Mouse (Mus musculus) stomach, embryonic 16.5 days (tissue): ENCODE measurements around the gene Gje1. TPM values are rescaled to one million over a fixed set of nuclear protein-coding genes. Genes with fewer than 3 reads are reported as not detected.

Source experiments
- ATAC-seq: fragments of 200-750 bp; cut with Nextera tagmentation; 2 replicates; pipeline ENCODE4 v1.8.0; 2017; ENCODE audit warnings: moderate number of reproducible peaks, moderate TSS enrichment; ENCODE audit not compliant: insufficient read depth, low FRiP score
- H3K27ac ChIP-seq: fragments of 300-500 bp; sonication (generic); 2 replicates; pipeline ENCODE4 v1.5.1; 2014; ENCODE audit warnings: low read length
- H3K27me3 ChIP-seq: fragments of 300-500 bp; sonication (generic); 2 replicates; pipeline ENCODE4 v1.6.1; 2014; ENCODE audit warnings: low read length, control low read depth, mixed read lengths; ENCODE audit not compliant: control insufficient read depth, insufficient read depth
- H3K36me3 ChIP-seq: fragments of 300-500 bp; sonication (generic); 2 replicates; pipeline ENCODE4 v1.6.1; 2014; ENCODE audit warnings: low read length; ENCODE audit not compliant: control insufficient read depth, insufficient read depth
- H3K4me1 ChIP-seq: fragments of 300-500 bp; sonication (generic); 2 replicates; pipeline ENCODE4 v1.6.1; 2014; ENCODE audit warnings: low read length, control low read depth, mixed read lengths; ENCODE audit not compliant: control insufficient read depth, insufficient read depth
- H3K4me2 ChIP-seq: fragments of 300-500 bp; sonication (generic); 2 replicates; pipeline ENCODE4 v1.6.1; 2014; ENCODE audit warnings: low read depth, low read length, mixed read lengths
- H3K4me3 ChIP-seq: fragments of 300-500 bp; sonication (generic); replicated peaks from 2 replicates; pipeline ENCODE4 v1.5.1; 2014; ENCODE audit warnings: mild to moderate bottlenecking, low read length
- H3K9ac ChIP-seq: fragments of 300-500 bp; sonication (generic); 2 replicates; pipeline ENCODE4 v1.6.1; 2014; ENCODE audit warnings: low read length
- H3K9me3 ChIP-seq: fragments of 300-500 bp; sonication (generic); replicated peaks from 2 replicates; pipeline ENCODE4 v1.6.1; 2016; ENCODE audit warnings: low read length, control low read depth; ENCODE audit not compliant: control insufficient read depth
- WGBS: fragments of 180-500 bp; shearing (Covaris S2); extraction: QIAGEN DNeasy Blood & Tissue Kit; methylation state at CpG from one replicate; pipeline ENCODE4 v1.1.7; 2014; 5-methylcytosine and 5-hydroxymethylcytosine counted together
- polyA plus RNA-seq: library from polyadenylated mRNA; unstranded; fragments of >200 nt; fragmentation: Nextera tagmentation; extraction: Ambion mirVana; gene quantifications from 2 replicates; pipeline ENCODE4 v1.2.1, GENCODE M21; 2015

Gene Gje1
- polyA plus RNA-seq, 1 experiment from 2014 or later, result not detected

DNA sequence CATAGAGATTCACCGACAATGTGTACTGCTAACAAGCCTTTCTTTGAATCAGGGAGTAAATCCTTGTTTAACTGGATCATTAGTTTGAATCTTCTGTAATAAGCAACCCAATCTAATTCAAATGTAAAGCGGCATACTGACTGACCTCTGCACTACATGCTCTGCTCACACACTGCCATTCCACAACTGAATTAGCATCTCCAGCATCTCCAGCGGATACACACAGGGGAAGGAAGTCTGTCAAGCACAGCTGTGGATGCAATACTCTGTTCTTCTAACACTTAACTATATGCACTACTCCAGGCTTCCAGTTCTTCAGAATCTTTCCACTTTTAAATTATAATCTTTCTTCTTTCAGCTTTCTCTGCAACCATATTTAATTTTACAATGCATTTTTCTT, 27.7 kb downstream of the Gje1 start:
- WGBS, result 85% methylated on average over 3 of the region's 3 CpGs
- Histone ChIP-seq H3K27me3 (no peaks in the 10 kb centered on the region), H3K9me3 (0 out of 2 replicates have a peak, but pooled peaks cover 2% of the 10 kb centered on the region), H3K4me1 (no peaks in the 10 kb centered on the region), H3K4me3 (no peak overlapping the region), H3K36me3 (peaks cover 6% of the 10 kb centered on the region; the same call in 1 of the 2 replicates), H3K9ac (no peak overlapping the region), H3K27ac (no peak overlapping the region), H3K4me2 (no peak overlapping the region)
- no peak for ATAC-seq

DNA sequence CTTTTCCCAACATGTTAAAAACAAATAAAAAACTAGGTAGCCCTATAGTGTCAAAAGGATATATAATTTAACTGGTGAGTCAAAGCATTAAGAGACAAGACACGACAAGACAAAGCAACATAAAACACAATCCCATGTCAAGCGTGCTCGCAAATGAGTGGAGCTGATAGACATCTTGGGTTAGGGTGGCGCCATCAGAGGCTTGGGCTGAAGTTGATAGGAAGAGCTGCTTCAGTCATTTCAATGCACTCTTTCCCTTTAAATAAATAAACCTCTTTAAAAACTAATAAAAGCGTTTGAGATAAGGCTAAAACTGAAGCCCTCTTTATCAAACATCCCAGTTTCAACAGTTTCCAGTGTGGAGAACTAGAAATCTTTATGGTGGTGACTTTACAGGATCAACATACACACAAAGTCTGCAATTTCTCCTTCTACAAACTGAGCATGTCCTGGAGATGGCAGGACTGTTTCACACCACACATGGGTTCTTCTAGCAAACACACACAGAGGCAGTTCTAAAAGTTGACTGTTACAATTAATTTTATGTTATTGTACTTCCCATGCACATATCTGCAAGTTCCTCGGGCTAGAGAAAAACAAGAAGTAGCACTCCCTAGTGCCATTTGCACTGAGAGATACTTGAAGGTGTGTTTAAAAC, 29.1 kb downstream of the Gje1 start:
- Histone ChIP-seq H3K9ac (no peak overlapping the region), H3K27me3 (no peaks in the 10 kb centered on the region), H3K36me3 (peaks cover 6% of the 10 kb centered on the region; the same call in 1 of the 2 replicates), H3K4me2 (no peak overlapping the region), H3K27ac (no peak overlapping the region), H3K9me3 (0 out of 2 replicates have a peak, but pooled peaks cover 2% of the 10 kb centered on the region), H3K4me1 (no peaks in the 10 kb centered on the region), H3K4me3 (no peak overlapping the region)
- ATAC-seq, result no peak
- 79% methylated on average over 6 of the region's 6 CpGs for WGBS

DNA sequence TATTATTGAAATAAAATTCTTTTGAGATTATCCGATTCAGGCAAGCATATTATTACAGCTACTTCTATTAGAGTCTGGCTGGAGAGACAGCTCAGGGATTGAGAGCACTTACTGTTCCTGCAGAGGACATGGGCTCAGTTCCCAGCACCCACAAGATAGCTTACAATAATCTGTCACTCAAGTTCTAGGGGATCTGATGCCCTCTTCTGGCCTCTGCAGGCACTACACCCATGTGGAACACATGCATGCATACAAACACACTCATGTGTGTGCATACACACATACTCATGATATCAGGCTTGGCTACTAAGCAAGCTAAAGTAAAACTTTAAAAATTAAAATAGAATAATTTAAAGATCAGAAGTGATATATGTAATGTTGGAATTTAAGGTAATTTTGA, 32.4 kb downstream of the Gje1 start:
- no peak overlapping the region for H3K27ac ChIP-seq
- no peak overlapping the region for H3K4me3 ChIP-seq
- no peaks in the 10 kb centered on the region for H3K4me1 ChIP-seq
- 95% methylated on average over 1 of the region's 1 CpGs for WGBS
- H3K9me3 ChIP-seq, result 0 out of 2 replicates have a peak, but pooled peaks cover 2% of the 10 kb centered on the region
- no peak overlapping the region for H3K4me2 ChIP-seq
- ATAC-seq, result no peak
- H3K27me3 ChIP-seq, result no peaks in the 10 kb centered on the region
- peaks cover 6% of the 10 kb centered on the region; the same call in 1 of the 2 replicates for H3K36me3 ChIP-seq
- H3K9ac ChIP-seq, result no peak overlapping the region

DNA sequence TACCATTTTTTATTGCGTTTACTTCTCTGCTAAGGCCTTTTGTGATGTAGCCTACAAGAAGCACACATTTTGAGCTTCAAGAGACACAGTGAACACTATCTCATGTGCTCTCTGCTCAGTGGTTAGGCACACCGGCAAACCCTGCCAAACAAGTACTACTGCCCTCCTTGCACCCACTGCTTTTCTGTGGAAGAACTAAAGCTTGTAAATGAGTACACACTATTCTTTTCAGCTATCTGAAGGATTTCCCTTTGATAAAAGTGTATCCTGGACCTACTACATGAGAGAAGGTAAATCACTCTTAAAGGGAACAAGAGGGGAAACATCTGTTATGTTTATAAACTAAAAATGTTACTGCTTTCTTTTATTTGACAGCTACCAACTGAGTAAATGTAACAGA, 51.9 kb downstream of the Gje1 start:
- no peak for ATAC-seq
- Histone ChIP-seq H3K27ac (no peak overlapping the region), H3K9me3 (no peaks in the 10 kb centered on the region), H3K36me3 (peaks cover 7% of the 10 kb centered on the region), H3K9ac (no peak overlapping the region), H3K4me2 (no peak overlapping the region), H3K27me3 (no peaks in the 10 kb centered on the region), H3K4me1 (no peaks in the 10 kb centered on the region), H3K4me3 (no peak overlapping the region)
- WGBS, result 87% methylated on average over 2 of the region's 2 CpGs

Other genes with a start within 250 kb of the Gje1 start
- gene Adgrg6, start 172.6 kb downstream of the Gje1 start, polyA plus RNA-seq, result 4.1 and 6.3 TPM in 2 replicates
- 87.4 and 88.2 TPM in 2 replicates for gene Vta1, start 12.7 kb downstream of the Gje1 start, polyA plus RNA-seq
- gene Nmbr, start 12.6 kb downstream of the Gje1 start, polyA plus RNA-seq, result 0.19 TPM in 1 of 2 replicates, not detected in the other